Mouse (Mus musculus) midbrain, embryonic 16.5 days (tissue): ENCODE results near the gene Zfp385c. TPM values are rescaled to one million over a fixed set of nuclear protein-coding genes. Genes with fewer than 3 reads are reported as not detected.

Experiments
- ATAC-seq: fragments of 200-750 bp; cut with Nextera tagmentation; 2 replicates; pipeline ENCODE4 v1.8.0; 2017; ENCODE audit warnings: moderate TSS enrichment
- H3K27ac ChIP-seq: fragments of 300-500 bp; sonication (generic); 2 replicates; pipeline ENCODE4 v1.5.1; 2014; ENCODE audit warnings: mild to moderate bottlenecking, low read length, mixed read lengths
- H3K27me3 ChIP-seq: fragments of 300-500 bp; sonication (generic); 2 replicates; pipeline ENCODE4 v1.6.1; 2014; ENCODE audit warnings: low read depth, low read length, mixed read lengths; ENCODE audit not compliant: control insufficient read depth, insufficient read depth
- H3K36me3 ChIP-seq: fragments of 300-500 bp; sonication (generic); 2 replicates; pipeline ENCODE4 v1.6.1; 2014; ENCODE audit warnings: mild to moderate bottlenecking, low read length, moderate library complexity, mixed read lengths; ENCODE audit not compliant: control insufficient read depth, insufficient read depth
- H3K4me1 ChIP-seq: fragments of 300-500 bp; sonication (generic); 2 replicates; pipeline ENCODE4 v1.6.1; 2014; ENCODE audit warnings: mild to moderate bottlenecking, low read length, mixed read lengths; ENCODE audit not compliant: control insufficient read depth, insufficient read depth
- H3K4me2 ChIP-seq: fragments of 300-500 bp; sonication (generic); 2 replicates; pipeline ENCODE4 v1.6.1; 2014; ENCODE audit warnings: mild to moderate bottlenecking, low read length, mixed read lengths
- H3K4me3 ChIP-seq: fragments of 300-500 bp; sonication (generic); 2 replicates; pipeline ENCODE4 v1.5.1; 2014; ENCODE audit warnings: low read depth, mild to moderate bottlenecking, low read length, moderate library complexity, mixed read lengths
- H3K9ac ChIP-seq: fragments of 300-500 bp; sonication (generic); 2 replicates; pipeline ENCODE4 v1.6.1; 2014; ENCODE audit warnings: low read depth, low read length, mixed read lengths
- H3K9me3 ChIP-seq: fragments of 300-500 bp; sonication (generic); replicated peaks from 2 replicates; pipeline ENCODE4 v1.6.1; 2014; ENCODE audit warnings: mild to moderate bottlenecking, low read length, mixed read lengths; ENCODE audit not compliant: control insufficient read depth, poor library complexity, severe bottlenecking
- WGBS: fragments of 180-500 bp; shearing (Covaris S2); extraction: QIAGEN DNeasy Blood & Tissue Kit; methylation state at CpG from one replicate; pipeline ENCODE4 v1.1.7; 2014; 5-methylcytosine and 5-hydroxymethylcytosine counted together
- polyA plus RNA-seq: library from polyadenylated mRNA; unstranded; fragments of >200 nt; fragmentation: Nextera tagmentation; extraction: Ambion mirVana; gene quantifications from 2 replicates; pipeline ENCODE4 v1.2.1, GENCODE M21; 2015

Zfp385c gene
- polyA plus RNA-seq, 1 experiment from 2014 or later: 0.92 TPM

- ATAC-seq: no peak
- Histone ChIP-seq H3K36me3 (peaks cover 37% of the 10 kb centered on the region), H3K27me3 (no peaks in the 10 kb centered on the region), H3K4me1 (peaks cover 5% of the 10 kb centered on the region; the same call in 1 of the 2 replicates), H3K27ac (no peak overlapping the region), H3K4me2 (no peak overlapping the region), H3K9me3 (no peaks in the 10 kb centered on the region), H3K9ac (no peak overlapping the region), H3K4me3 (no peak overlapping the region)
- 93% methylated on average over 13 of the region's 13 CpGs for WGBS
Observed at GRCm38 (mm10) chr11:100580275-100580674, 112.0 kb downstream of the Zfp385c start.

GRCm38 (mm10) chr11:100579116-100579799 lies 113.0 kb downstream of the Zfp385c start:
- H3K4me3 ChIP-seq: no peak overlapping the region
- no peaks in the 10 kb centered on the region for H3K27me3 ChIP-seq
- no peak for ATAC-seq
- peaks cover 29% of the 10 kb centered on the region for H3K36me3 ChIP-seq
- WGBS: 94% methylated on average over 9 of the region's 9 CpGs
- no peaks in the 10 kb centered on the region for H3K9me3 ChIP-seq
- H3K4me2 ChIP-seq: no peak overlapping the region
- H3K27ac ChIP-seq: no peak overlapping the region
- no peak overlapping the region for H3K9ac ChIP-seq
- H3K4me1 ChIP-seq: peaks cover 7% of the 10 kb centered on the region; the same call in 1 of the 2 replicates

GRCm38 (mm10) chr11:100577852-100578599 lies 114.2 kb downstream of the Zfp385c start:
- no peak overlapping the region for H3K4me2 ChIP-seq

More at GRCm38 (mm10) chr11:100577852-100578599, 114.2 kb downstream of the Zfp385c start:
- 83% methylated on average over 8 of the region's 8 CpGs for WGBS
- no peaks in the 10 kb centered on the region for H3K27me3 ChIP-seq
- peaks cover 7% of the 10 kb centered on the region; the same call in 1 of the 2 replicates for H3K4me1 ChIP-seq
- no peaks in the 10 kb centered on the region for H3K9me3 ChIP-seq
- no peak overlapping the region for H3K4me3 ChIP-seq
- no peak for ATAC-seq
- H3K9ac ChIP-seq: no peak overlapping the region
- H3K36me3 ChIP-seq: peaks cover 18% of the 10 kb centered on the region
- H3K27ac ChIP-seq: no peak overlapping the region

Other genes with a start within 250 kb of the Zfp385c start
- 10.3 and 11.0 TPM in 2 replicates for gene Klhl11, start 219.7 kb downstream of the Zfp385c start, polyA plus RNA-seq
- gene Acly, start 164.5 kb downstream of the Zfp385c start, polyA plus RNA-seq: 218 and 229 TPM in 2 replicates
- 2.9 and 3.5 TPM in 2 replicates for gene Ttc25, start 146.8 kb downstream of the Zfp385c start, polyA plus RNA-seq
- gene Cnp, start 117.6 kb downstream of the Zfp385c start, polyA plus RNA-seq: 46.5 and 57.8 TPM in 2 replicates
- gene Nkiras2, start 73.2 kb downstream of the Zfp385c start, polyA plus RNA-seq: 97.7 TPM in 2 replicates
- 289 and 327 TPM in 2 replicates for gene Dnajc7, start 72.3 kb downstream of the Zfp385c start, polyA plus RNA-seq
- 2.8 and 2.9 TPM in 2 replicates for gene Dhx58, start 11.8 kb upstream of the Zfp385c start, polyA plus RNA-seq
- 64.9 and 65.9 TPM in 2 replicates for gene Kat2a, start 20.0 kb upstream of the Zfp385c start, polyA plus RNA-seq
- 0.34 TPM in 1 of 2 replicates, not detected in the other for gene Hspb9, start 21.4 kb upstream of the Zfp385c start, polyA plus RNA-seq
- 41.1 and 43.3 TPM in 2 replicates for gene Rab5c, start 45.8 kb upstream of the Zfp385c start, polyA plus RNA-seq
- gene Kcnh4, start 67.5 kb upstream of the Zfp385c start, polyA plus RNA-seq: 11.4 and 12.3 TPM in 2 replicates
- gene Hcrt, start 70.5 kb upstream of the Zfp385c start, polyA plus RNA-seq: 2.5 and 4.6 TPM in 2 replicates
- 6.8 and 7.5 TPM in 2 replicates for gene Ghdc, start 78.5 kb upstream of the Zfp385c start, polyA plus RNA-seq
- gene Stat5b, start 158.3 kb upstream of the Zfp385c start, polyA plus RNA-seq: 17.5 and 22.9 TPM in 2 replicates
- 2.1 and 3.2 TPM in 2 replicates for gene Stat5a, start 166.9 kb upstream of the Zfp385c start, polyA plus RNA-seq
- 37.3 and 39.0 TPM in 2 replicates for gene Stat3, start 247.1 kb upstream of the Zfp385c start, polyA plus RNA-seq